Mouse (Mus musculus) layer of hippocampus, postnatal 25 days (tissue): ENCODE measurements around the gene Zdhhc15. TPM values are rescaled to one million over a fixed set of nuclear protein-coding genes. Genes with fewer than 3 reads are reported as not detected.
A peak's percentile ranks its signal among the peaks of the same experiment; 100 is the strongest.
"Not testable (repeated sequence)": the region's sequence is repeated elsewhere in the genome, so short reads cannot be mapped to it uniquely, and the experiment has no call there.

Experiments used
- DNase-seq, 2 experiments: peaks; one replicate each; pipeline ENCODE4 v3.0.0; 2022; ENCODE audit warnings: mixed read lengths in 2 of 2, low spot score in 1 of 2; ENCODE audit errors: extremely low spot score in 1 of 2
- total RNA-seq, 2 experiments: library from RNA; stranded (reverse); gene quantifications; 2 replicates each; pipeline ENCODE4 v1.2.3; 2021

The Zdhhc15 gene
- 1 to 10 TPM; 6.1 to 6.9 TPM for total RNA-seq

DNA sequence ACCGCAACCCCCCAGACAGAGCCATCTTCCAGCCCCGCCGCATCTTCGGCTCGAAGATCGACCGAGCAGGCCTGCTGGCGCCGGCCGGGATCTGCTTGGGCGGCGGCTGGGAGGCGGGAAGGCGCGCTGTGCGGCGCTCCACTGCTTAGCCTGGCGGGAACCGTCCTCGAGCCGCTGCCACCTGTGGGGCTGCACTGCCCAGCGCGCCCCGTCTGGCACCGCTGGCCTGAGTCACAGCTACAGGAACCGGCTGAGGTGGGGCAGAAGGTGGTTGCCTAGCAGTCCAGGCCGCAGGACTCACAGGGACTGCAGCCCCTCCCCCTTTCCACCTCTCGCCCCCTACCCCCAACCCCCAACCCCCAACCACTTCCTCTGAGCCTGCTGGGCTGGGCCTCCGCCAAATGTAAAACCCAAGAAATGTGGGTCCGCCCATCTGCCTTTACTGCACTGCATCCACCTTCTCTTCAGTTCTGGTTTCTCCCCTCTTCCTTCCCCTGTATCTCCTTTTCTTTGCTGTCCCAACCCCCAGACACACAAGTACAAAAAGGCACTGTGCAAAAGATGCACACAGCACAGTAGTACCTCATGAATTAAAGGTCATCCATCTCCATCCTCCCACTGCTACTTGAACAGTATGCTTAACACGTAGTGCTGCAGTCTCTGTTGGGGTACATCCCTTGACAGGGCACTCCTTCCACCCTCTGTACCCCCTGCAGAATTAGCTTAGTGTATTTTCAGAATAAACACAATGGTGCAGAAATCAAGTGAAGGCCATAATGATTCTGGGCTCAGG is at the start of gene Zdhhc15:
Zdhhc15 (minus strand) TSS at position 308 of the 793 bp plus-strand sequence.
- peak; percentile 39 to 42 for DNase-seq

GRCm38 (mm10) chrX:104707935-104708334 is 37.1 kb upstream of the Zdhhc15 start:
- no peak for DNase-seq

GRCm38 (mm10) chrX:104669850-104670756 is 761 bp downstream of the Zdhhc15 start:
- DNase-seq = no peak

- no peak for DNase-seq
These were observed 13.9 kb downstream of the Zdhhc15 start for GRCm38 (mm10) chrX:104656976-104657375.

GRCm38 (mm10) chrX:104612531-104612930 is 58.3 kb downstream of the Zdhhc15 start:
- DNase-seq = no peak

GRCm38 (mm10) chrX:104603738-104604430 is 67.0 kb downstream of the Zdhhc15 start:
- not testable (repeated sequence) for DNase-seq

DNA sequence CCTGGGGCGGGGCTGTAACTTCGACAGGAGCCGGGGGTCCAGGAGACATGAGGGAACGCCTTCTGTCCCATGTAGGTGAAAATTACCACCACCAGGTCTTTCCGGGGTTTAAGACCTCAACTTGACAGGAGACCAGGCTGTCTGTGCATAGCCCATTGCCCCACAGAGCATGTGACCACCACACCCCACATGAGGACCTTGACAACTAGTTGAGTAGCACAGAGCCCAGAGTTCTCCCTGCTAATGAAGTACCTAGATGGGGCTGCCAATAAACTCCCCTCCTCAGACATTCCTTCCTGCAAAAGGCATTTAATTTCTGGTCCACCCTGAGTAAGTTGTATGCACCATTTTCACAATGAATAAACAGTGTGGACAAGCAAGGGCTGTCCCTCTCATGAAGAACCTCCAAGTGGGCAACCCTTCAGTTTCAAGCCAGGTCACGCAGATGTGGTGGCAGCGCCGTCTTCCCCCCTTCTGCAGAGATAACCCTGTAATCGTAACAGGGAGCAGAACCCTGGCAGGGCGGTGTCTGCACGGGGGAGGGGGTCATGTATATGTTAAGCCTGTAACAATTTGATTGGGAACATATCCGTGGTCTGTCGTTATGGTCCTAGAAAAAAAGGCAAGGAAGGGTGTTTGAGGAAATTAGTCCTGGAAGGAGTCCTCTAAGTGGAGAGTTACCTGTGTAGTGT is 68.5 kb downstream of the Zdhhc15 start:
- not testable (repeated sequence) for DNase-seq

- no peak for DNase-seq
These were observed 96.9 kb downstream of the Zdhhc15 start for GRCm38 (mm10) chrX:104573946-104574345.

DNA sequence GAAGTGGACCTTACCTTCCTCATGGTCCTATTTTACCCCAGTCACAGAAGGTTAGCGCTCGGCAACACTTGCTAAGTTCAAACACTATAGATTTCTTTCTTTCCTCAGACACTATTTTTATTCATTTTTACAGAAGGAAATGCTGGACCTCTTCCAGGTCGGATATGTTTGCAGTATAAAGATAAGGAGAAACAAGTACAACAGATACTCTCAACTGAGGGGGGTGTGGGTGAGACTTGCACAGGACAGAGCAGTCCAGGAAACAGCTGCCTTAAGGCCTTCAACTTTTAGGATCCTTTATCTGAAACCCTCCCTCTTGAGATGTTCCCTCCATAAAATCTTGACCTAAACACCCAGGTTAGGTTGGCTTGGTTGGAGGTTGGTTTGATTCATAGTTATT is 103.4 kb downstream of the Zdhhc15 start:
- DNase-seq = no peak

DNA sequence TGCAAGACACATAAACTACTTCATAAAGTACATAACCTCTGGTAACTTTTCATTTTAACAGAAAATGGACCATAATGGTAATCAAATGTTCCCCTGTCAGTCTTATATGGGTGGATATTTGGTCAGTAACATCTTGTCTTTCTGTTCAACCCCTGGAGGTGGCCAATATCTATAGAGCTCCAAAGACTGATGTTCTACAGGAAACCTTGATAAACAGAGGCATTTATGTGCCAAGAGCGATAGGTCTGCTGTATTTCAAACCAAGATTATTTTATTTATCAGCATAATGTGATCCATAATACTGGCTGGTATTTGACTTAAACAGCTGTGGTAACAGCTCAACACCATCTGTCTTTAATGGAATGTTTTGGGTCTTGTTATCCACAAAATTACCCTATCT is 125.6 kb downstream of the Zdhhc15 start:
- DNase-seq = no peak

DNA sequence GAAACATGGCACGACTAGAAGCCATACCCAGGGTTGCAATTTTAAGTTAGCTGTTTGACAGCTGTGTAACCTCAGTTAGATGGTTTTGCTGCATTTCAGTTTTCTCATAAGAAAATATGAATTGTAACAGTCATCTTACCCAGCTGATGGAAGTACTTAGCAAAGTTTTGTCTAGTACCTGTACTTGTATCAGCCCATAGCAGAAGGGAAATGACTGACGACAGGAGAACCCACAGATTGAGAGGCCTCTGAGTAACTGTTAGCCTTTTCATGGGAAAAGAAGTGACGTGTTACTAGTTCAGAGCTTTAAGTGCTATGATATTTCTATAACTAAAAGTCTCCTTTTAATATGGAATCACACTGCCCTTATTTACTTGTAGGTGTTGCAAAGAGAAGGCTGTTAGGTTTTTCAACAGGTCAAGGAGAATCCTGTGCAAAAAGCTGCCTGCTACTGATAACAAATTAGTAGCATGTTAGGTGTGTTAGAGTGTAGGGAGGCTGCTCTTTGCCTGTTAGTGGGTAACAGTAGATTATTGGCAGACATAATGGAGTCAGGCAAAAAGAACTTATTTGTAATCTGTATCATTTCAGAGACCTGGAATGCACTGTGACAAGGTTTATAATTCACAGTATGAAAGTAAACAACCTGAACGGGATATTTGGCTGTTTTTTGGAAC is 126.8 kb downstream of the Zdhhc15 start:
- DNase-seq = no peak

DNA sequence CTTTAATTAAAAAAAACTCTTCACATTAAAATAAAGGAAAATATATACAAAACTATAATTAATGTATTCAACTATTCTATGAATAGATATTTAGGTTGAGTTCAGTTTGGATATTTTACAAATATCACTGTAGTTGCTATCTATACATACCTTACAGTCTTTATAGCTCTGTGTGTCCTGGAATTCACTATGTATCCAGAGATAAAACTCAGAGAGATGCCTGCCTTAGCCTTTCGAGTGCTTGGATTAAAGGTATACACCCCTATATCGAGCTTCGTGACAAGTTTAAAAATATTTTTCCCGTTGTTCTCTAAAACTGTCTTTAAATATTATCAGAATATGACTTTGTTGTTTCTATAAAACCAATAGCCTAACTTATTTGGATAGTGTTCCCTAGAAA is 128.2 kb downstream of the Zdhhc15 start:
- DNase-seq = no peak

- no peak for DNase-seq
These were observed 169.1 kb downstream of the Zdhhc15 start for GRCm38 (mm10) chrX:104501765-104502164.

- no peak for DNase-seq
These were observed 181.1 kb downstream of the Zdhhc15 start for GRCm38 (mm10) chrX:104489626-104490355.

DNA sequence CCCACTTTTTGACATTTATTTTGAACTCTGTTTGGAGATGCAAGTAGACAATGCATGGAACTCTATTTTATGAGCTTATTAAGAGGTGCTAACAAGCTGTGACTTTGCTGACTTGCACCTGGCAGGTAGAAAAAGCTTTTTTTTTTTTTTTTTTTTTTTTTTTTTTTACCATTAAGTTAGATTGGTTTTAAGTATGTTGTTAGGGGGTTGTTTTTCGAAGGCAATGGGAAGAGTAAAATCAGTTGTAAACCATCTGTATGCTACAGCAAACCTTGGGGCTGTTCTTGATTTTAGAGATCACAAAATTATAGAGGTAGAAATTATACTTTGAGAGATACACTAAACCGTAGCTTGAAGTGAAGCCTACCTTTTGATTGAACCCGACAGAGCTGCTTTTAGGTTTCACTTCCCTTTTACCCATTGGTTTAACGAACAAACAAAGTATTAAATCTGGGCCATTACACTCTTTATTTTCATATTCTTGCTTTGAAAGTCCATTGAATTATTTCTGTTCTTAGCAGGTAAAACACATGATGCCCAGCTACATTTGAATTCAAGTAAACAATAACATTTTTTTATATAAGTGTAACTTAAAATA is 181.9 kb downstream of the Zdhhc15 start:
- DNase-seq = no peak

- no peak for DNase-seq
These were observed 182.8 kb downstream of the Zdhhc15 start for GRCm38 (mm10) chrX:104488036-104488435.
